26 mouse cellular contexts compared by ENCODE assay signal in genomic region chr3:125932594-125933237, GRCm38 (mm10). TPM values are rescaled to one million over a fixed set of nuclear protein-coding genes. Genes with fewer than 3 reads are reported as not detected.
DNase-seq lines count a peak whose midpoint lies in the region; ATAC-seq and TF ChIP-seq lines count a peak whose summit lies in the region.
"Had no signal": no experiment of that assay in that cellular context is flagged by ENCODE, and none has a peak within 500 bp of the region (broad histone marks: within the 10 kb centered on the region; RNA-seq: fewer than 3 reads in every experiment).

No protein-coding gene starts in this region.

- H3K4me2 ChIP-seq in liver, embryonic 13.5 days, result no peak overlapping the region
- H3K4me2 ChIP-seq: embryonic facial prominence, embryonic 15.5 days; forebrain, embryonic 12.5 days; hindbrain, embryonic 13.5 days had no signal

- H3K79me2 ChIP-seq in MEL (ENCODE audit: control insufficient read depth, insufficient read depth, low read length, poor library complexity), result no peaks in the 10 kb centered on the region

- DNase-seq in liver, embryonic 13.5 days, result no peak
- DNase-seq in liver (no peak), MEL (ENCODE audit: low read depth, low spot score) (peak; percentile 85)
- no peak for DNase-seq in left cerebral cortex, postnatal 14 days (ENCODE audit: low spot score in 2 of 2)
- no peak for DNase-seq in gastrocnemius, postnatal 10 days
- DNase-seq in gastrocnemius, adult 8-10 months (ENCODE audit: low spot score in 2 of 2), result no peak
- DNase-seq: adrenal gland, postnatal 14 days; B cell, adult 2 months; cerebellum, adult 18-20 months; cerebellum, postnatal 10 days; embryo, embryonic 11 days; gastrocnemius, postnatal 25 days; heart, postnatal 10 days; heart, postnatal 4 days had no signal

- TF ChIP-seq CTCF in MEL (IDR thresholded peaks at IDR 0.05 in 2 of 3, conservative IDR thresholded peaks at IDR 0.05 in 1 of 3; ENCODE audit: control insufficient read depth in 1 of 3, insufficient read depth in 1 of 3, low read depth in 2 of 3, low read length in 3 of 3, poor library complexity in 1 of 3, severe bottlenecking in 1 of 3), result no peak

- 67% methylated on average over 3 of the region's 3 CpGs for WGBS in liver, embryonic 13.5 days (ENCODE audit: insufficient replicate concordance)

- intact Hi-C loops in left cerebral cortex, postnatal 14 days (cut with DNase I), result no loop called here

- H3K9ac ChIP-seq in liver, embryonic 13.5 days, result no peak overlapping the region
- no peak overlapping the region for H3K9ac ChIP-seq in MEL (ENCODE audit: control insufficient read depth, low read depth, low read length, poor library complexity, severe bottlenecking)
- H3K9ac ChIP-seq: embryonic facial prominence, embryonic 15.5 days; forebrain, embryonic 12.5 days; hindbrain, embryonic 13.5 days had no signal

- no peak overlapping the region for H3K4me3 ChIP-seq in liver, embryonic 13.5 days (replicated peaks)
- H3K4me3 ChIP-seq in MEL (ENCODE audit: control insufficient read depth in 1 of 2, insufficient read depth in 1 of 2, low read depth in 2 of 2, low read length in 2 of 2), result no peak overlapping the region
- H3K4me3 ChIP-seq: embryonic facial prominence, embryonic 15.5 days; forebrain, embryonic 12.5 days; hindbrain, embryonic 13.5 days had no signal

- peak; percentile 98 for TF ChIP-seq EP300 in MEL (IDR thresholded peaks at IDR 0.05; ENCODE audit: low read depth in 1 of 2, low read length in 2 of 2)

- H3K27ac ChIP-seq in liver, embryonic 13.5 days, result no peak overlapping the region
- H3K27ac ChIP-seq in MEL (ENCODE audit: control insufficient read depth, low read depth, low read length), result peak overlapping the region; percentile 56; the same call in 1 of the 2 replicates
- H3K27ac ChIP-seq: embryonic facial prominence, embryonic 15.5 days; forebrain, embryonic 12.5 days; hindbrain, embryonic 13.5 days; hindbrain, postnatal 0 days had no signal

- no peaks in the 10 kb centered on the region for H3K9me3 ChIP-seq in liver, embryonic 13.5 days (replicated peaks)
- no peaks in the 10 kb centered on the region for H3K9me3 ChIP-seq in MEL (replicated peaks; ENCODE audit: insufficient read depth, low read length)
- H3K9me3 ChIP-seq: embryonic facial prominence, embryonic 15.5 days; forebrain, embryonic 12.5 days; hindbrain, embryonic 13.5 days had no signal

- no peak for TF ChIP-seq RAD21 in MEL (IDR thresholded peaks at IDR 0.05; ENCODE audit: low read depth, low read length)

- TF ChIP-seq POLR2A in MEL (IDR thresholded peaks at IDR 0.05; ENCODE audit: control insufficient read depth in 1 of 2, insufficient read depth in 1 of 2, low read depth in 1 of 2, low read length in 2 of 2, poor library complexity in 1 of 2), result no peak

- peaks cover 14% of the 10 kb centered on the region for H3K27me3 ChIP-seq in liver, embryonic 13.5 days
- H3K27me3 ChIP-seq in MEL (ENCODE audit: control insufficient read depth in 1 of 2, insufficient read depth in 2 of 2, low read length in 2 of 2), result no peaks in the 10 kb centered on the region
- H3K27me3 ChIP-seq: Patski had no signal

- H3K36me3 ChIP-seq in liver, embryonic 13.5 days, result no peaks in the 10 kb centered on the region
- peaks cover 0 to 21% of the 10 kb centered on the region in 2 experiments; a peak in 2 of 4 replicates for H3K36me3 ChIP-seq in MEL (ENCODE audit: control insufficient read depth in 1 of 2, insufficient read depth in 2 of 2, low read length in 2 of 2)
- H3K36me3 ChIP-seq: embryonic facial prominence, embryonic 15.5 days; forebrain, embryonic 12.5 days; G1E; hindbrain, embryonic 13.5 days had no signal

- ATAC-seq in liver, embryonic 13.5 days (ENCODE audit: low read depth), result peak; percentile 61; the same call in 1 of the 2 replicates
- peak; percentile 79 for ATAC-seq in erythroid progenitor cell, adult 5-6 weeks (replicated peaks; ENCODE audit: low FRiP score, poor library complexity, severe bottlenecking)
- ATAC-seq in megakaryocyte progenitor cell, adult 5-6 weeks (replicated peaks; ENCODE audit: poor library complexity), result peak; percentile 90
- ATAC-seq: activated CD4-positive, CD25-positive, alpha-beta regulatory T cell, adult 4 months; CD4-positive, CD25-positive, alpha-beta regulatory T cell, adult 4 months; forebrain, embryonic 16.5 days; hindbrain, postnatal 0 days; Patski had no signal

- no peaks in the 10 kb centered on the region for H3K4me1 ChIP-seq in liver, embryonic 13.5 days (replicated peaks)
- peaks cover 9 to 25% of the 10 kb centered on the region in 2 experiments for H3K4me1 ChIP-seq in MEL (ENCODE audit: control insufficient read depth in 1 of 2, insufficient read depth in 2 of 2, low read length in 2 of 2)

TF ChIP-seq in MEL, 35 proteins besides CTCF, POLR2A, EP300 and RAD21:
- TF ChIP-seq USF1 (IDR thresholded peaks at IDR 0.05; ENCODE audit: low read depth, low read length) (no peak), MYB (IDR thresholded peaks at IDR 0.05; ENCODE audit: low read depth, low read length) (peak; percentile 92), ELF1 (IDR thresholded peaks at IDR 0.05; ENCODE audit: low read depth, low read length) (no peak), ZNF384 (IDR thresholded peaks at IDR 0.05; ENCODE audit: low read depth, low read length) (peak; percentile 80), TBP (IDR thresholded peaks at IDR 0.05; ENCODE audit: low read depth, low read length) (no peak), KAT2A (conservative IDR thresholded peaks at IDR 0.05; ENCODE audit: low read depth, low read length) (peak; percentile 29; the same call in 1 of the 2 replicates), CHD1 (IDR thresholded peaks at IDR 0.05; ENCODE audit: low read depth, low read length) (no peak), ZC3H11A (IDR thresholded peaks at IDR 0.05; ENCODE audit: low read depth, low read length) (no peak), GABPA (IDR thresholded peaks at IDR 0.05; ENCODE audit: low read depth, low read length) (no peak), ZKSCAN1 (IDR thresholded peaks at IDR 0.05; ENCODE audit: low read depth, low read length) (no peak), RCOR1 (IDR thresholded peaks at IDR 0.05; ENCODE audit: low read depth, low read length) (peak; percentile 98), NELFE (IDR thresholded peaks at IDR 0.05; ENCODE audit: low read depth, low read length) (no peak), JUND (IDR thresholded peaks at IDR 0.05; ENCODE audit: low read depth, low read length) (no peak), HCFC1 (IDR thresholded peaks at IDR 0.05; ENCODE audit: low read depth, low read length) (no peak), ETS1 (IDR thresholded peaks at IDR 0.05; ENCODE audit: low read depth, low read length) (peak; percentile 89), POLR2AphosphoS5 (IDR thresholded peaks at IDR 0.05; ENCODE audit: borderline replicate concordance, low read depth, low read length) (no peak), POLR2AphosphoS2 (IDR thresholded peaks at IDR 0.05; ENCODE audit: low read length) (0 out of 2 replicates have a peak, but pooled peaks have one; percentile 54), MYC (IDR thresholded peaks at IDR 0.05; ENCODE audit: low read depth, low read length) (no peak), MAX (IDR thresholded peaks at IDR 0.05; ENCODE audit: low read length) (no peak), SIN3A (IDR thresholded peaks at IDR 0.05; ENCODE audit: low read length) (peak; percentile 43; the same call in 1 of the 2 replicates), GATA1 (IDR thresholded peaks at IDR 0.05; ENCODE audit: low read depth, low read length) (peak; percentile 97), MEF2A (IDR thresholded peaks at IDR 0.05; ENCODE audit: extremely low read depth, insufficient replicate concordance, low read depth, low read length, poor library complexity, severe bottlenecking) (peak; percentile 87), USF2 (IDR thresholded peaks at IDR 0.05; ENCODE audit: borderline replicate concordance in 1 of 2, insufficient read depth in 1 of 2, low read depth in 1 of 2, low read length in 2 of 2) (no peak), SMC3 (IDR thresholded peaks at IDR 0.05; ENCODE audit: low read depth, low read length) (no peak), UBTF (IDR thresholded peaks at IDR 0.05; ENCODE audit: borderline replicate concordance, insufficient read depth, low read depth, low read length) (no peak), BHLHE40 (IDR thresholded peaks at IDR 0.05; ENCODE audit: borderline replicate concordance, low read depth, low read length) (peak; percentile 48; the same call in 1 of the 2 replicates), MXI1 (IDR thresholded peaks at IDR 0.05; ENCODE audit: low read depth, low read length) (no peak), MAFK (IDR thresholded peaks at IDR 0.05; ENCODE audit: borderline replicate concordance, low read depth, low read length) (peak; percentile 82; the same call in 1 of the 2 replicates), TCF12 (IDR thresholded peaks at IDR 0.05; ENCODE audit: low read depth, low read length) (peak; percentile 98), NRF1 (IDR thresholded peaks at IDR 0.05; ENCODE audit: insufficient read depth, low read depth, low read length, poor library complexity, severe bottlenecking) (no peak), E2F4 (IDR thresholded peaks at IDR 0.05; ENCODE audit: borderline replicate concordance, low read depth, low read length) (no peak), CHD2 (IDR thresholded peaks at IDR 0.05; ENCODE audit: low read length) (peak; percentile 55; the same call in 1 of the 2 replicates), MAZ (IDR thresholded peaks at IDR 0.05; ENCODE audit: low read depth, low read length) (no peak), ZMIZ1 (IDR thresholded peaks at IDR 0.05; ENCODE audit: low read depth, low read length) (no peak), TAL1 (IDR thresholded peaks at IDR 0.05; ENCODE audit: low read length) (peak; percentile 83)

RNA-seq across cellular contexts. Expression of gene Ugt8a, which starts 5.7 kb away (rescaled TPM):
- polyA plus RNA-seq in liver, embryonic 13.5 days (2015; fragmentation: Nextera tagmentation; extraction: Ambion mirVana), result 0.14 and 0.16 TPM in 2 replicates
- not detected in 2 replicates for total RNA-seq in MEL (2012; rRNA removed)
- not detected for polyA plus RNA-seq in MEL (2012; ENCODE audit: insufficient read depth in 1 of 2, insufficient read length in 2 of 2, low read depth in 1 of 2, low replicate concordance in 2 of 2, missing spikeins in 1 of 2)
- total RNA-seq in erythroid progenitor cell, adult 5-6 weeks (2015; ENCODE audit: low replicate concordance), result 1.1 TPM in 1 of 2 replicates, not detected in the other
- 1.7 and 4.2 TPM in 2 replicates for total RNA-seq in erythroid progenitor cell, adult 5-6 weeks (2017; ENCODE audit: low replicate concordance)
- total RNA-seq in megakaryocyte progenitor cell, adult 5-6 weeks (2015), result 0.10 and 0.95 TPM in 2 replicates
- total RNA-seq in megakaryocyte progenitor cell, adult 5-6 weeks (2017), result 0.14 and 0.62 TPM in 2 replicates
- total RNA-seq in left cerebral cortex, postnatal 14 days (2021), result 10 to 100 TPM; 35.7 to 53.7 TPM
- 10 to 100 TPM in 1 of 2 experiments, 1 to 10 TPM in 1; 8.0 to 15.1 TPM for total RNA-seq in gastrocnemius, postnatal 10 days (2021)
- under 1 TPM; 0.07 to 0.67 (median 0.39) TPM for total RNA-seq in gastrocnemius, adult 8-10 months (2022)
- total RNA-seq: adrenal gland, adult 18-20 months had no signal
- polyA plus RNA-seq: activated CD4-positive, CD25-positive, alpha-beta regulatory T cell, adult 4 months; CD4-positive, CD25-positive, alpha-beta regulatory T cell, adult 4 months; G1E had no signal
